Mouse (Mus musculus): ENCODE data around the gene Atp5l. TPM values are rescaled to one million over a fixed set of nuclear protein-coding genes. Genes with fewer than 3 reads are reported as not detected.
"Not testable (repeated sequence)": the region's sequence is repeated elsewhere in the genome, so short reads cannot be mapped to it uniquely, and the experiment has no call there.

The Atp5l gene
- 774 and 980 TPM in 2 replicates for polyA plus RNA-seq (2014; fragmentation: Nextera tagmentation; extraction: Ambion mirVana)

DNA sequence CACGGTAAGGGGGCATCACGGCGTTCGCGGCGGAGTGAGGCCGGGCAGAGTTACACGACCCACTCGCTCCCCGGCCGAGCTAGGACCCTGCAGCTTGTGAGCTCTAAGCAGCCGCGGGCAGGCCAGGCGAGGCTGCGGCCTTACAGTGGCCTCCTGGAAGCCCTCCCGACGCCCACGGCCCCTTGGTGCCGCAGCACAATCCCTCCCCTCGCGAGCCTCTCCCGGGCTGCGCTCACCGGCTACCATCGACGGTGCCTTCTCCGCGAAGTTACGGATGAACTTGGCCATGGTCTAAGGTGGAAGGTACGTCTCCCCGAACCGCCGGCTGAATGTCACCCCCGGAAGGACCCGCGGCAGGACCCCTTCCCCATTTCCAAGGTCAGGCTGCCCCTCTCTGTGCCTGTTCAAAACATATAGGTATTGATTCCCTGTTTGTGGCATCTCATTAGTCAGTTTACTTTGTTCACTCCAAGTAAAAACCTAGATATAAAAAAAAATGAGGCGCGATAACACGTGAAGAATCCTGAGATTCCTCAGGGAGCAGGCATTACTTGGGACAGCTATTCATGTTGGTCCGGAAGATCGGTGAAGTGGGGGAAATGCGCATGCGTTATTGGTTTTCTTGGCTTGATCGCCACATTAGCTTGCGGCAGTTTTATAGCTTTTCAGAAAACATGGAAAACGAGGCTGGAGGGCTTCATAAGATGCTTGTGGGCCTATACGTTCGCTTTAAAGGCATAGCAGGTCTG is at the start of gene Atp5l:
TSS of gene Atp5l (minus strand) at position 369 of the 749 bp plus-strand sequence.
- no peaks in the 10 kb centered on the region for H3K9me3 ChIP-seq (ENCODE audit: control insufficient read depth, low read length)
- peak; percentile 98 for DNase-seq (ENCODE audit: low spot score)
- H3K36me3 ChIP-seq (replicated peaks; ENCODE audit: control insufficient read depth, insufficient read depth) = peaks cover 5% of the 10 kb centered on the region
- ATAC-seq (ENCODE audit: low FRiP score) = peak; percentile 91
- H3K4me3 ChIP-seq (replicated peaks; ENCODE audit: low read length) = peak within 1 kb of the TSS; percentile 62
- under 1% methylated on average over 48 of the region's 48 CpGs for WGBS
- H3K4me1 ChIP-seq (replicated peaks; ENCODE audit: control insufficient read depth, insufficient read depth, low read length) = peaks cover 8% of the 10 kb centered on the region
- no peaks in the 10 kb centered on the region for H3K27me3 ChIP-seq (ENCODE audit: control insufficient read depth, insufficient read depth, low read length)
- peak within 1 kb of the TSS; percentile 75 for H3K4me2 ChIP-seq (replicated peaks)
- H3K9ac ChIP-seq = peak within 1 kb of the TSS; percentile 73
- peak within 1 kb of the TSS; percentile 93 for H3K27ac ChIP-seq

- H3K27ac ChIP-seq = no peak overlapping the region
- H3K9me3 ChIP-seq (ENCODE audit: control insufficient read depth, low read length) = no peaks in the 10 kb centered on the region
- H3K9ac ChIP-seq = no peak overlapping the region
- peaks cover 11% of the 10 kb centered on the region for H3K4me1 ChIP-seq (replicated peaks; ENCODE audit: control insufficient read depth, insufficient read depth, low read length)
- DNase-seq (ENCODE audit: low spot score) = no peak
- no peak overlapping the region for H3K4me2 ChIP-seq (replicated peaks)
- H3K4me3 ChIP-seq (replicated peaks; ENCODE audit: low read length) = no peak overlapping the region
- no peak for ATAC-seq (ENCODE audit: low FRiP score)
- H3K27me3 ChIP-seq (ENCODE audit: control insufficient read depth, insufficient read depth, low read length) = peaks cover 17% of the 10 kb centered on the region
- no peaks in the 10 kb centered on the region for H3K36me3 ChIP-seq (replicated peaks; ENCODE audit: control insufficient read depth, insufficient read depth)
- 79% methylated on average over 1 of the region's 1 CpGs for WGBS
These were observed 48.9 kb upstream of the Atp5l start for GRCm38 (mm10) chr9:44969450-44969849.

DNA sequence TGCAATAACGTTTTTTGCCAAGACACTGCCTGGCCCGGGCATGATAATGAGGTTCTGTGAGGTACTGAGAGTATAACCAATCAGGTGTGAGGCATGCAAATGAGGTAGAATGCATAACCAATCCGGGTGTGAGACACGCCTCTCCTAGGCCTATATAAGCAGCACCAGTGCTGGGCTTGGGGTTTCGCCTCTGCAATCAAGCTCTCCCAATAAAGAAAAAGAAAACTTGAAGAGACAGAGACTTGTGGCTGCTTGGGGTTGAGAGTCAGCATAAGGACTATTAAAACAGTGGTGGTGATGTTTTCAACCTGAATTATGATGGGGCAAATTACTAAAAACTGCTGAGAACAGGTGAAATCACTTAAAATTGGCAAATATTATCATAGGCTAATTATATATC is 47.2 kb upstream of the Atp5l start:
- not testable (repeated sequence) for H3K9ac ChIP-seq; H3K4me2 ChIP-seq (replicated peaks); H3K27ac ChIP-seq; ATAC-seq (ENCODE audit: low FRiP score); H3K27me3 ChIP-seq (ENCODE audit: control insufficient read depth, insufficient read depth, low read length); H3K4me3 ChIP-seq (replicated peaks; ENCODE audit: low read length); H3K36me3 ChIP-seq (replicated peaks; ENCODE audit: control insufficient read depth, insufficient read depth); DNase-seq (ENCODE audit: low spot score); H3K9me3 ChIP-seq (ENCODE audit: control insufficient read depth, low read length)
- H3K4me1 ChIP-seq (replicated peaks; ENCODE audit: control insufficient read depth, insufficient read depth, low read length) = peaks cover 14% of the 10 kb centered on the region
- WGBS = 84% methylated on average over 5 of the region's 5 CpGs

GRCm38 (mm10) chr9:44966815-44967242 is 46.3 kb upstream of the Atp5l start:
- 0 out of 2 replicates have a peak, but pooled peaks cover 7% of the 10 kb centered on the region for H3K27me3 ChIP-seq (ENCODE audit: control insufficient read depth, insufficient read depth, low read length)
- ATAC-seq (ENCODE audit: low FRiP score) (no peak), DNase-seq (ENCODE audit: low spot score) (peak; percentile 64)
- H3K27ac ChIP-seq = no peak overlapping the region
- H3K9me3 ChIP-seq (ENCODE audit: control insufficient read depth, low read length) = no peaks in the 10 kb centered on the region
- H3K4me1 ChIP-seq (replicated peaks; ENCODE audit: control insufficient read depth, insufficient read depth, low read length) = peaks cover 14% of the 10 kb centered on the region
- H3K4me3 ChIP-seq (replicated peaks; ENCODE audit: low read length) = no peak overlapping the region
- peaks cover 13% of the 10 kb centered on the region for H3K36me3 ChIP-seq (replicated peaks; ENCODE audit: control insufficient read depth, insufficient read depth)
- WGBS = 25% methylated on average over 3 of the region's 3 CpGs
- no peak overlapping the region for H3K9ac ChIP-seq
- H3K4me2 ChIP-seq (replicated peaks) = no peak overlapping the region

DNA sequence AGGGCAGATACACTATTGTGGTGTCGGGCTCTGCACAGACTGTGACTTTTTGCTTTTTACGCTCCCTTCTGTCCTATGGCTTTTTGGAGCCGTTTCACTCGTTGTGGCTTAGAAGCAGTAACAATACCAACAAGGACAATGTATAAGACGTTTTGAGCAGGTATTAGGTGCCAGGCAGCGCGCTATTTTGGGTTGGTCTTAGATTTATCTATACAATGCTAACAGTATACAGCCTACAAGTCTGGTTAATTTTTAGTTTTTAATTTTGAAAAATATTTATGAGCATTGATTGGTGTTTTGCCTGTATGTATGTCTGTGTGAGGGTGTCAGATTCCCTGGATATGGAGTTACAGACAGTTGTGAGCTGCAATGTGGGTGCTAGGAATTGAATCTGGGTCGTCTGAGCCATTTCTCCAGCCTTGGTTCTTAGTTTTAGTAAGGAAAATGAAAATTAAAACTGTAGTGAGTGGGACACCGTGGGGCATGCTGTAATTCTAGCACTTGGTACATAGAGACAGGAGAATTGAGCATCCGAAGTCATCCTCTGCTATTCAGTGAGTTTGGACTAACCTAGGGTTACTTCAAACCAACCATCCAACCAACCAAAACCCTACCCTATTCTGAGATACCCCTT is 45.4 kb upstream of the Atp5l start:
- Histone ChIP-seq H3K27ac (peak overlapping the region; percentile 79), H3K9me3 (ENCODE audit: control insufficient read depth, low read length) (no peaks in the 10 kb centered on the region), H3K36me3 (replicated peaks; ENCODE audit: control insufficient read depth, insufficient read depth) (peaks cover 22% of the 10 kb centered on the region), H3K4me2 (replicated peaks) (peak overlapping the region; percentile 86), H3K27me3 (ENCODE audit: control insufficient read depth, insufficient read depth, low read length) (0 out of 2 replicates have a peak, but pooled peaks cover 5% of the 10 kb centered on the region), H3K9ac (peak overlapping the region; percentile 60), H3K4me1 (replicated peaks; ENCODE audit: control insufficient read depth, insufficient read depth, low read length) (peaks cover 14% of the 10 kb centered on the region), H3K4me3 (replicated peaks; ENCODE audit: low read length) (peak overlapping the region; percentile 66)
- DNase-seq (ENCODE audit: low spot score) = no peak
- WGBS = 14% methylated on average over 10 of the region's 10 CpGs
- peak; percentile 25; the same call in 1 of the 2 replicates for ATAC-seq (ENCODE audit: low FRiP score)

DNA sequence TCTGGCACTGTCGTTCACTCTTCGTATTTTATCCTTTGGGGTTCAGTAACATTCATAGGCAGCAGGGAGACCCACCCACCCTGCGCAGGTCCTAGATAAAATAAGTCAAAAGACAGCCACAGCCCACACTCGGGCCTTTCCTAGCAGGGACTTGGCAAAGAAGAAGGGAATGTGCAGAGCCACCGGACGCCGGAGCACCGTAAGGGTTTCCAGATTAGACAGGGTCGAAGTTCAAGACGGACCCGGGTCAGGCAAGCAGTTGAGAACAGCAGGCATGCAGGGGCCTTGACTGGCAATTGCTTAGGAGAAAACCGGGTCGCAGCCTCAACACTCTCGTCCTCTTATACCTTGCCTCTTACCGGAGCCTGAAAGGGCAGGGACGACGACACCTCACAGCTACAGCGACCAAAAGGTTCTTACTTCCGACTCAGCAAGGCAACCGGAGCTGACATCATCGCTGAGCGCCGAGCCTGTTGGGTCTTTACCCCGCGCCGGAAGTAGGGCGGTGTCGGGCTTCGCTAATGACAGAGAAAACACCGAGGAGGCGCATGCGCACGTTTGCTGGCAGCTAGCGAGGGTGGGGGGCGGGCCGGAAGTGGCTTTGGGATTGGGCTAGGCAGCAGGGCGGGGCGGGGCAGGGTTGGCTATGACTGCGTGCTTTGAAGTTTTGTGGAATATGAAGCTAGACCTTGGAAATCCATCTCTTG is 44.7 kb upstream of the Atp5l start, which contains the start of gene Ube4a:
TSS of gene Ube4a (minus strand) at position 475 of the 707 bp plus-strand sequence.
- DNase-seq (ENCODE audit: low spot score) (peak; percentile 100), ATAC-seq (ENCODE audit: low FRiP score) (peak; percentile 97)
- Histone ChIP-seq H3K9ac (peak within 1 kb of the TSS; percentile 69), H3K27ac (peak within 1 kb of the TSS; percentile 79), H3K4me3 (replicated peaks; ENCODE audit: low read length) (peak within 1 kb of the TSS; percentile 66), H3K4me1 (replicated peaks; ENCODE audit: control insufficient read depth, insufficient read depth, low read length) (peaks cover 14% of the 10 kb centered on the region), H3K36me3 (replicated peaks; ENCODE audit: control insufficient read depth, insufficient read depth) (peaks cover 29% of the 10 kb centered on the region), H3K27me3 (ENCODE audit: control insufficient read depth, insufficient read depth, low read length) (0 out of 2 replicates have a peak, but pooled peaks cover 3% of the 10 kb centered on the region), H3K4me2 (replicated peaks) (peak within 1 kb of the TSS; percentile 86), H3K9me3 (ENCODE audit: control insufficient read depth, low read length) (no peaks in the 10 kb centered on the region)
- WGBS = 1% methylated on average over 39 of the region's 39 CpGs

- WGBS = 93% methylated on average over 3 of the region's 3 CpGs
- Histone ChIP-seq H3K9me3 (ENCODE audit: control insufficient read depth, low read length) (no peaks in the 10 kb centered on the region), H3K9ac (no peak overlapping the region), H3K36me3 (replicated peaks; ENCODE audit: control insufficient read depth, insufficient read depth) (peaks cover 92% of the 10 kb centered on the region), H3K4me3 (replicated peaks; ENCODE audit: low read length) (no peak overlapping the region), H3K27me3 (ENCODE audit: control insufficient read depth, insufficient read depth, low read length) (no peaks in the 10 kb centered on the region), H3K27ac (no peak overlapping the region), H3K4me2 (replicated peaks) (no peak overlapping the region), H3K4me1 (replicated peaks; ENCODE audit: control insufficient read depth, insufficient read depth, low read length) (no peaks in the 10 kb centered on the region)
- no peak for DNase-seq (ENCODE audit: low spot score)
- no peak for ATAC-seq (ENCODE audit: low FRiP score)
These were observed 33.9 kb upstream of the Atp5l start for GRCm38 (mm10) chr9:44954432-44954831.

DNA sequence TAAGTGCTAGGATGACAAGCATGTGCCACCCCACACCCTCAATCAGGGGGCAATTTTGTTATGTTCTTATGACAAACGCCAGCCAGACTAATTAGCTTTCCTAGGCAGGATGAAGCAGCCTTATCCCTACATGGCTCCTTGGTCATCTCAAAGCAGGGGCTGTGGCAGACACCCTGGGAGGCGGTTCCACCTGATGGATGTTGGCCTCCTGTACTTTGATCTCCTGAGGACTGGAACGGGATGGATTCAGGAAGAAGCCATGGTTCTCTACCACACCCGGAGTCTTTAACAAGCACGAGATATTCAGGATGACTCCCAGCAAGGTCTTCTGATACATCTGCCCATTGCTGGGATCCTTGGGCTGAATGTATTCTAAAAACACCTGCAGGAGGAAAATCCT is 27.3 kb upstream of the Atp5l start:
- DNase-seq (ENCODE audit: low spot score) (no peak), ATAC-seq (ENCODE audit: low FRiP score) (no peak)
- H3K9ac ChIP-seq = no peak overlapping the region
- H3K9me3 ChIP-seq (ENCODE audit: control insufficient read depth, low read length) = no peaks in the 10 kb centered on the region
- H3K4me3 ChIP-seq (replicated peaks; ENCODE audit: low read length) = no peak overlapping the region
- WGBS = 97% methylated on average over 5 of the region's 5 CpGs
- peaks cover 98% of the 10 kb centered on the region for H3K36me3 ChIP-seq (replicated peaks; ENCODE audit: control insufficient read depth, insufficient read depth)
- no peaks in the 10 kb centered on the region for H3K27me3 ChIP-seq (ENCODE audit: control insufficient read depth, insufficient read depth, low read length)
- no peak overlapping the region for H3K4me2 ChIP-seq (replicated peaks)
- no peaks in the 10 kb centered on the region for H3K4me1 ChIP-seq (replicated peaks; ENCODE audit: control insufficient read depth, insufficient read depth, low read length)
- no peak overlapping the region for H3K27ac ChIP-seq

DNA sequence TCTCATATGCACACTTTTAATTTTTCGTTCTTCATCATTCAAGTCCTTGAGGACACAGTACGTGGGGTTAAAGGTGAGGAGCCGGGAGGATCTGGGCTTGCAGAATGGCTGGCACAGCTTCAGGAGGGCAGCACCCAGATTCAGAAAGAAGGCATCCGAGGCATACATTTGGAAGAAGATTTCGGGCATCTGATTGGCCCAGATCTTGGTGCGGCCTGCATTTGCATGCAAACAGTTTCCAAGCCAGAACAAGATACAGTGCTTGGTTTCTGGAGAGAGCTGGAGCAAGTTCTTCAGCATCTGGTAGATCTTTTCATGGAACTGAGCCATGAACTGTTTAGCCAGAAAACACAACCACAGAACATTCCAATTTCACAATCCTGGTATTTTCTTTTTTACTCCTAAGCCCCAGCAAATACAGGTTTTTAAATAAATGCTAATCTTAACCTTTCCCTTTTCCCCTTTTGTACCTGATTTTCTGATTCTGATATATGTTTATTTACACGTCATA is 25.7 kb upstream of the Atp5l start:
- DNase-seq (ENCODE audit: low spot score) (no peak), ATAC-seq (ENCODE audit: low FRiP score) (no peak)
- Histone ChIP-seq H3K4me3 (replicated peaks; ENCODE audit: low read length) (no peak overlapping the region), H3K4me1 (replicated peaks; ENCODE audit: control insufficient read depth, insufficient read depth, low read length) (no peaks in the 10 kb centered on the region), H3K36me3 (replicated peaks; ENCODE audit: control insufficient read depth, insufficient read depth) (peaks cover 100% of the 10 kb centered on the region), H3K9me3 (ENCODE audit: control insufficient read depth, low read length) (no peaks in the 10 kb centered on the region), H3K27me3 (ENCODE audit: control insufficient read depth, insufficient read depth, low read length) (no peaks in the 10 kb centered on the region), H3K27ac (no peak overlapping the region), H3K9ac (no peak overlapping the region), H3K4me2 (replicated peaks) (no peak overlapping the region)
- WGBS = 92% methylated on average over 7 of the region's 7 CpGs

Measured in hindbrain, embryonic 14.5 days (tissue).